Mouse (Mus musculus) urinary bladder, postnatal 25 days (tissue): Measurements from ENCODE around the gene Mnat1.

Source experiments
- DNase-seq: peaks from one replicate; pipeline ENCODE4 v3.0.0; 2022; ENCODE audit warnings: low spot score

Mnat1 gene

DNA sequence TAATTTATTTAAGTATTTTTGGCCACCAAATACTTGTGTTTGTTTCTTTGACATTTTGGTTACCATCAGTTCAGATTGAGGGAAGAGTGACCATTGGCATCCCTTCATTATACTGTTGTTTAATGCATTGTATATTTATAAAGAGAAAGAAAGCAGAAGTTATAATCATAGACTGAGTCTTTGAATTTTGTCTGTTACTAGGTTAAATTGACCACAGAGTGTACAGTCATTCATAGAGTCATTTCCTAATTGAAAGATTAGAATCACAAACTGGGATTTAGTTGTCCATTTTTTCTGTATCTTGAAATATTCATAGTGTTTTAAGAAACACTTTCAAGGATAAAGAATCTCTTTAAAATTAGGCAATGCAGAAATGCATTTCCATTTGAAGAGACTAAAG, 108.0 kb downstream of the Mnat1 start:
- no peak for DNase-seq

DNA sequence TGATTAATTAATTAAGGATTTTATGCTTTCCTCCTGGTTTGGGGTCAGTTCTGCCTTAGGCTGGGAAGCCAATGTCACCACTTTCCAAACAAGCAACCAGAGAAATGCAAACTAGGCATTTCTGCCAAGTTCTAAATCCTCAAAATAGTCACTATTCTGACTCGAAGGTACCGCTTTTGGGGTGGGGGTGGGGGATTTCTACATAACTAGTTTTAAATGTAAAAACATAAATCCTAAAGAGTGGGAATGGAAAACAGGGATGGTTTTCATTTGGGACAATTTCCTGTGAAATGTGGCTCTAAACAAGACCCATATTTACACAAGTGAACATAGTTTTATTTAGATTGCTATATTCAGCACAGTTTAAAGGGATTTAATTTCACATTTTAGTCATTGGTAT, 109.1 kb downstream of the Mnat1 start:
- DNase-seq = no peak

DNA sequence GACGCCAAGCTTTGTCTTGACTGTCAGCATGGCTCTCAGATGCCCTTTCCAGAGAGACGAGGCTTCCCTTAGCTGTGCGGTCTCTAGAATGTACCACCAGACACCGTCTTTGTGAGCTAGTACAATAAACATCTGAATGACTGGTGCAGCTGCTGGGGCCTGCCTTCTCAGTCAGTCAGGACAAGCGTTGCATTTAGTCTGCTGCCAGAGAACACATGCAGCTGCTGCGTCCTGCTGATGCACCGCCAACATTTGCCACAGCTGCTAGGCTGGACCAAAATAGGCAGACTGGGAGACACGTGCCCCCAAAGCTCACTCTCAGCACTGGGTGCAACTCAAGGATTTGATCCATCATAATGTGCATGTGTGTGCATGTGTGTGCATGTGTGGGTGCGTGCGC, 118.4 kb downstream of the Mnat1 start:
- no peak for DNase-seq

DNA sequence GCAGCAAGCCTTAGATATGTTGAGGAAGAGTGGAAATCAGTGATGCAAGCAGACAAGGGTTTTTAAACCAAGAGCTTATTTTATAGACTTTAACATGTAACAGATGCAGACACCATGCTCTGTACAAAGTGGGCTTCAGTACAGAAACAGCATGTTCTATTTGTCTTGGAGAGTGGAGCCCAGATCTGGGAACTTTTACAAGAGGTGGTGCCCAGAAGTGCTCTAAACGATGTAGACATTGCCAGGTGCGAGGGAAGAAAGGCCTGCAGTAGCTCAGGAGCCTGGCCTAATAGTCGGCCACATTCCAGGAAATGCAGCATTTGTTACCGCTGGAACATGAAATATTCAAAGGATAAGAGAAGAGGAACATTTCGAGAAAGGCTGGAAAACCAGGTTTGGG, 122.2 kb downstream of the Mnat1 start:
- DNase-seq = no peak

DNA sequence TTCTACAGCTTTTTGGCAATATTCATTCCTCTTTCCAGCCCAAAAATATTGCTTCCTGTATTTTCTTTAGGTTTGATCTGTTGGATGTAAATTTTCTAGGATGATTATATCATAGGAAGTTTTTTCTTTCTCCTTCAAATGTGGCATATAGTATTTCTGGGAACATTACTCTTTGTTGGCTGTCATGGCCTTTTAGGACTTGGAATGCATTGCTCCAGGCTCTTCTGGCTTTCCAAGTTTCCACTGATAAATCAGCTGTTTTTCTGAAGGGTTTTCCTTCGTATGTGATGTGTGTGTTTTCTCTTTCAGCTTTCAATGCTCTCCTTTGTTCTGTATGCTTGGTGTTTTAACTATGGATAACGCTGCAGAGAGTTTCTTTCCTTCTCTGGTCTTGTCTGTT, 131.5 kb downstream of the Mnat1 start:
- DNase-seq = no peak

DNA sequence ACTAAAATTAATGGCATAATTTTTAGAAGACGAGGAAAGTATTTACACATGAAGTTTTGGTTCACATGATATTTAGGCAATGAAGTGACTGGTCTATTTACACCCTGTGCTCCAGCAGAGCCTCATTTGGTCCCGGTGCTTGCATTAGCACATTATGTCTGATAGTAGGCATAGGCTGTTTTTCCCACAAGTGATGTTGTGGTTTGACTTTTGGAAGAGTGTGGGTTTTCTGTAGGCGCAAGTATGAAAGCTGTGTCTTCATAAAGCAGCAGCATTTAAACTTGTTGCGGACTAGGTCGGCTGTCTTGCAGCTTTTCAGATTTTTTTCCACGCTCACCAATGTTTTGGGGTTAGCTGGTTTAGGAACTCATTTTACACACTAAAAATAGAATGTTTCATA, 135.8 kb downstream of the Mnat1 start:
- DNase-seq = no peak

DNA sequence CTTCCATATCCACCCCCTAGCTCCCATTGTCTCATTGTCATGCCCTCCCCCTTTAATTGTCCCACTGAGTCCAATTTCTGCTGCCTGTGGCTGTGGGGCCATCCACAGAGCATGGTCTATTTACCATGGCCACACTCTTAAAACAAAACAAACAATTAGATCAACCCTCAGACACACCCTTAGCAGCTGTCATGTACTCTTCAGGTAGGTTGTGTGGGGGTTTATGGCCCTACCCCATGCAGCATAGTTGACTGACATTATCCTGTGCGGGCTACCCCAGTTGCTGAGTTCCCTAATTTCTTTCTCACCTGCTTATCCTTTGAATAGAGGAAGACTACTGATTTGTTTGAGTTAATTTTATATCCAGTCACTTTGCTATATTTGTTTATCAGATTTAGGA, 136.8 kb downstream of the Mnat1 start:
- no peak for DNase-seq

DNA sequence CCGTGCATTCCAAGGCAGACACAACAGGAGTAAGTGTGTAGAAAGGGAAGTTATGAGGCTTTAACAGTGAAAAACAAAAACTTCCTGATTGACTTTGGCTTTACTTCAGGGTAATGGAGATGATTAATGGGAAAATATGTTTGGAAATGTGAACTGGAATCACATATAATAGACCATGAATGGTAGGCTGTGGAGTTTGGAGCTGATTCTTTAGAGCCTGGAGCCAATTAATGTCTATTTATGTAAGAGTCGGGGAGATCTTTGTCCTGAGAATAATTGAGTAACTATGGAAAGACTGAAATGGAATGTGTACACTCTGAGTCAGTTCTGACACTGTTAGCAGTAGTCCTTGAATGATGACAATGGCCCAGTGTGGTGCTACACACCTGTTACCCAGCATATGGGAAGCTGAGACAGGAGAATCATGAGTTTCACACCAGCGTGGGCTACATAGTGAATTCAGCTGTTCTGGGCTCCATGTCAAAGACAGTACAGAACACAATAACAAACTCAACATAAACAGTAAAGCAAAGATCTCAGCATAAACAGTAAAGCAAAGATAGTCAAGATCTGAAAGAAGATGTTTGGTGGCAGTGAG, 142.0 kb downstream of the Mnat1 start:
- no peak for DNase-seq

DNA sequence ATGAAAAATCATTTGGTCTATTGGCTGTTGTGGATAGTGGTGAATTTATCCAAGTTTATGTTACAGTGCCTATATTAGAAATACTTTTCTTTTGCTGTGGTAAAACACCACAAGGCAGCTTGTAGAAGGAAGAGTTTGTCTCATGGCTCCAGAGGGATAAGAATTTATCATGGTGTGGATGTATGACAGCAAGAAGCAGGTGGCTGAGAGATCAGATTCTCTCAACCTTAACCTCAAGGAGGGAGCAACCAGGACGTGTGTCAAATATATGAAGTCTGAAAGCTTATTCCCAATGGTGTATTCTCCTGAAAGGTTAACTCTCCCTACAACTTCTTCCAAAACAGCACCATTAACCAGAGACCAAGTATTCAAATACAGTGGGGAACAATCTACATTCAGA, 143.1 kb downstream of the Mnat1 start:
- no peak for DNase-seq

DNA sequence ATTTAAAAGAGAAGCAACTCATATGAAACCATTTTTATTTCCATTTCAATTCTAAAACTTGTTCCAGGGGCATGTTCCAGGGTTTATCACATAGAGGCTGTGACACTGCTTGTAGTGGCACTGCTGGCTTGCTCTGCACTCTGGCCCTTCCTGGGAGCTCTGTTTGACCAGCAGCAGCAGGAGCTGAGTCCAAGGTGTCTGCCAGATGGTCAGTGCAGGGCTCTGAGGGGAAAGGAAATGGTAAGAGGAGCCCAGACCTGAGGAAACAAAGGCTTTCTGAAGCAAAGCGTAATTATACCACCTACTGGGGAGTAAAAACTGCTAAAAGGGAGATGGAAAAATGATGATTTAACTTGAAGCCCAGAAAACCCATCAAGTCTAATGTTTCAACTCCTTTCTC, 145.0 kb downstream of the Mnat1 start:
- no peak for DNase-seq

DNA sequence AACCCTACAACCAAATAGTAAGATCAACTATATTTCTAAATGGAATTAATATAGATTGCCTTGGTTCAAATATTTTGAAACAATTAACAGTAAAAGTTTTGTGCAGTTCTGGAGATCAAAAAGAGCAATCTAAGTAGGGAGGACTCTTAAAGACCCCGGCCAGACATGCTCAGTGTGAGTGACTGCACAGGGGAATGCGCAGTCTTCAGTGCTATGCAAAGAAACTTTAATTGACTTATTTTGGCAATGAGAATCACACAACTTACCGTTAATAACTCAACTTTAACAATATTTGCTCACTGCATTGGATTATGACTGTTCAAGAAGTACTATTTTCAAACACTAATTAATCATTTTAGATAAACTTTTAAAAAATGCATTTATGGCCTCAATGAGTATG, 146.0 kb downstream of the Mnat1 start:
- no peak for DNase-seq

DNA sequence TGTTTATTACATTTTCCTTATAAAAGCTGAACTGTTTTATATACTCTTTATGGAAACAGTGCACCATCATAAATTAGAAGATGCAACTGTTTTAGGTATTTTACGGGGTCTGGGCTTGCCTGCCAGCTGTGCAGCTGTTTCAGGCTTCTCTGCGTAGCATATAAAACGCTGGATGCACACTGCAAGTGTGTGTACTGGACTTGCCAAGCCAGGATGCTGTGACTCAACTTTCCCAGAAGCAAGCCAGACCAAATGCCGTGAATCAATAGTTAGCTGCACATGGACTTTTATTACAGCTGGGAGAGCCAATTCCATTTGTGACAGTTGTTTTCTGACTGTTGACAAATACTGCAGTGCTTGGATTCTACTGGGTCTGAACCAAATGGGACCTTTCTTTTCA, 146.4 kb downstream of the Mnat1 start:
- DNase-seq = no peak

DNA sequence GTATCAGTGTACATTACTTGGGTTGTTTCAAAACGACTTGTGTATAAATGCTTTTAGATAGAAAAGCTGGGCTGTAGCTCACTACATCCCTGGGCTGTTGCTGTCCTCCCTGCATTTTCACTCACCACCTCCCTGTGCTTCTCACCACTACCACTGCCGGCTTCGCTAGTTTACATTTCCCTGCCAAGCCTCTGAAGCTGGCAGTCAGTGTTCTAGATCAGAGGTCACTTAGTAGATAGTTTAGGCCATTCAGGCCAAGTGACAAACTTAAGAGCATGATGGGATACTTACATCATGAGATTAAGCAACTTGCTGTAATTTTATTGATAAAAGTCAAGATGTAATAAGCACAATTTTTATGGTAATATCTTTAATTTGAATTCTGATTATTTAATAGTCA, 151.4 kb downstream of the Mnat1 start:
- no peak for DNase-seq

DNA sequence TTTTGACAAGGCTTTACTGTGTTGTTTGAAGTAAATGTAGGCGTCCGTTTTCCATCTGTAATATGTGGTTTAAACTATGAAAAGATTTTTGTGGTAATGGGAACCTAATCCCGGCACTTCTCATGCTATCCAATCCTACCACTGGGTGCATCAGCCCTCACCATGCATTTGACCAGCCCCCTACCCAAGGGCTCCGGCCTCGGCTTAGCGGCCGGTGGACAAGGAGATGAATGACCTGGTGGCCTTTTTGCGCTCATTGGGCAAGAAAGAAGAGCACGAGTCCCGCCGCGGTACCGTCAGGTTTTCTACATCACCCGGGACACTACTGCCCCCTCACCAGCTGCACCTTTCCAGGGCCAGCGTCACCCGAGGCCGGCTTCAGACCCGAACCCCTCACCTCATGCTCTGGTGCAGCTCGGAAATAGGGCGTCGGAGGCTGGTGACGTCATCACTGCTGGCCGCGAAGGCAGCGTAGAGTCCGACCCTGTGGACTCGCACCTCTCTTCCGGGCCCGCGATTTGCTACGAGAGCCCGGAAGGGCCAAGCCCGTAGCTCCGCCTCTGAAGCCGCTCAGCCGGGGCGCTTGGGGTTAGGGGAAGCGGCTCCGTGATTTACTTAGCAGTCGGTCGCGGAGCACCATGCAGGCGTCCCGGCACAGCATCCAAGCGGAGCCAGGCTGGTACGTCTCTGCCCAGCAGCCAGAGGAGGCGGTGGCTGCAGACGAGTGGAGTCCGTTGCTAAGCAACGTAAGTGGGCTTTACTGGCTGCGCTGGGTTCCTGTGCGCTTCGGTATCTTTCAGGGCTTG, 163.0 kb downstream of the Mnat1 start, which contains the start of the genes Trmt5 and Slc38a6:
Trmt5 (minus strand) TSS at position 424 of the 806 bp plus-strand sequence.
Slc38a6 (plus strand) TSS at position 493 of the 806 bp plus-strand sequence.
- peak; percentile 84 for DNase-seq

DNA sequence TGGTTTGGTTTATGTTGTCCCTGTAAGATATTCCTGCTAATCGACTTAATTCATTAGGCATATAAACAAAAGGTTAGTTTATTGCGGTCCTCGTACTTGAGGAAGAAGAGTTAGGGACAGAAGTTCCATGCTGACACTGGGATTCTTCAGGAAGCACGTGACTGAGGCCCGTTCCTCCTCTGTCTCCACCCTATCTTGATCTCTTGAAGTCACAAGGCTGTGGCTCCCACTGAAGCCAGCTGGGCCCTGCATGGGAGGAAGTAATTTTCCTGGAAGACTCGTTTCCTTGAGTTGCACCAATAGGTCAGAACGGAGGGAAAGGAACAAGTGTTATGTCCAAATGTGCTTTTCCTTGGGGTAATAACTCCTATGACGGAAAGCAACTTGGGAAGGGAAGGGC, 164.1 kb downstream of the Mnat1 start:
- DNase-seq = no peak

DNA sequence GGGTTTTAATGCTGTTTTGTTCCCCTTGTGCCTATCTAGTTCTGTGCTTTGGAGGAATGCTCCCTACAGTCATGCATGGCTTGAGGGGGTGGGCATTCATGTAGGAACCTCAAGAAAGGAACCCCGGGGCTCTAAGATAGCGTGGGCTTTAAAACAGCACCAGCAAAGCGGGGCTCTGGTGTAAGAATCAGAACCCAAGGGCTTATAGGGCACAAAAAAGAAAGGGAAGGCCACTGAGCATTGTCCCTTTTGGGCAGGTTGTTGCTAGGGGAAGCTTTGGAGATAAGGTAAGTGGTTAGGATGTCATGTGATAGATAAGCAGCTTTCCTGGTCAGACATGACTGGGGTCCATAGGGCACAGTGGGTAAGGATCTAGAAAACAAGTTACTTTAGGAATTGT, 165.1 kb downstream of the Mnat1 start:
- no peak for DNase-seq

DNA sequence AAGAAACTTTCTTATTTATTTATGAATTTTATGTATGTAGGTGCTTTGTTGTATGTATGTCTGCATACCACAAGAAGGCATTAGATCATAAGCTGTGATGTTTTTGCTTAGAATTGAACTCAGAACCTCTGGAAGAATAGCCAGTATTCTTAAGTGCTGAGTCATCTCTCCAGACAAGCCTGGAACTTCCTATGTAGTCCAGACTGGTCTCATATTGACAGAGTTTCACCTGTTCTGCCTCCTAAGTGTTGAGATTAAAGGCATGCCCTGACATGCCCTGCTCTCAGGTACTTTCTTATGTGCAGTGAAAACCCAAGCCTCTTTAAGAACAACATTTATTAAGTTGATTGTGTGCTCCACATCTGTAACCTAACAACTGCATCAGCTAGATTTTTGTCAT, 171.4 kb downstream of the Mnat1 start:
- DNase-seq = no peak

DNA sequence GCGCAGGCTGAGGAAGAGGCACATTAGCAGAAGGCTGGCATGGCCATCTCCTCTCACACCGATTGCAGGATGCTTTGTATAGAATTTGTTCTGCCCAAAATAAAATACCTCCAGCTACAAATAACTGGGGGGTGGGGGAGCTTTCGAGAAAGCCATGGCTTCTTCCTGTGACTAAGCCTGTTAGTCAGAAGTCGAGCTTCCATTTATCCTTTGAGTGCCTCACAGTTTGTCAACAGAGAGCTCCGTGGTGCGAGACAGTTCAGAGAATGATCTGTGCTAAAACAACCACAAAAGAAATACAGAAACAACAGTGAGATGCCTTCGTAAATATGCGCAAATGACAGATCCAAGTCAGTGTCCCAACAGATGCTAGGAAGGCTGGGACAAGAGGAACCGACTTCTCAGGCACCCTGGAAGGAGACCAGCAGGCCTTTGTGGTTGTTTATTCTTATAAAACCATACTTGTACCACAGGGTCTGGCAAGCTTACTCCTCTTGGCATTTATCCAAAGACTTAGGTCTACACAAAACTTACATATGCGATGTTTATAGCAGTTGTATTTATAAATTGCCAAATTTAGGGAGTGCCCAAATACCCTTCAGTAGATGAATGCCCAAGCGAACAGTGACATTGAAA, 172.1 kb downstream of the Mnat1 start:
- no peak for DNase-seq

DNA sequence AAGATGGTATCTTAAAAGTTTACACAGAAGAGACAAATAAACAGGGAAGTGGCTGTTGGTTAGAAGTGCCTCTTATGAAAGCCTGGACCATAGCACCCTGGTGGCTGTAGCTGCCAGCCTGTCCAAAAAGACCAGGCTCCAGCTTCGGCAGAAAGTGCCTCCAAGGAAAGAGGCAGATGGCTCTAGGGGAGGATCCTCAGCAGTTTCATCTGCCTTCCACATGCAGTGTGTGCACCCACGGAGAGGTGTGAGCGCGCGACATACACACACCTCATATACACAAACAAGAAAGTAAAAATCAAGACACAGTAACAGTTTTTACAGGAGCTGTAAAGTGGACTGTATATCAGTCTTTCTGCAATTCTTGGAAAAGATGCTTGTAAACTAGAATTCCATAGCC, 175.1 kb downstream of the Mnat1 start:
- no peak for DNase-seq

DNA sequence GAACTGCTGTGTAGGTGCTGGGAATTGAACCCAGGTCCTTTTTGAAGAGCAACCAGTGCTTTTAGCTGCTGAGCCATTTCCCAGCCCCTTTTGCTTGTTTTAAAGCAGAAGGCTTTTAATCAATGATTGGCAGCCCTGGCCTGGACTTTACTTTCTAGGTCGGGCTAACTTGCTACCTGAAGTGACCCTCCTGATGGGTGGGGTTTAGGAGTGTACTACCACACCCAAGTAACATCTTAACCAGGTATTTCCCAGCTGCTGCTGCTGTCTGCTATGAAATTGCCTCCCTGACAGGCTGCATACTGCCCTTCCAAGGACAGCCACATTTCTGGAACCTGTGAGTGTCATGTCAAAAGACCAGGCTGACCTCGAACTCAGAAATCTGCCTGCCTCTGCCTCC, 177.0 kb downstream of the Mnat1 start:
- DNase-seq = no peak

DNA sequence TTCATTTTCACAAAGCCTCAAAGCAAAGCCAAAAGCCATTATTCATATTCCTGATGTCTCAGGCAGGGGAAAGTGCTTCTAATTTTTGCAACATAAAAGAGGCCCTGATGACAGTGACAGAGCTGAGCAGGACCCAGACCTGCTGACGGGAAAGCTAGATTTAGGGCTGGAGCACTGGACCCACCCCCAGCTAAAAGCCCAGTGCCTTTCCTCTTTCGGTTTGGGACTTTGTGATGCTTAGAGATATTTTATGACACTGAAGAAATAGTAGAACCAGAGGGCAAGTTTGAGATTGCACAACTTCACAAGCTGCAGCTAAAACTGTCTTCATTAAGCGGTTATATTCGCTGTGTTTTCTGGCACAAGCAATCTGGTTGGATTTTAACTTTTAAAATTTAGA, 181.1 kb downstream of the Mnat1 start:
- DNase-seq = no peak

DNA sequence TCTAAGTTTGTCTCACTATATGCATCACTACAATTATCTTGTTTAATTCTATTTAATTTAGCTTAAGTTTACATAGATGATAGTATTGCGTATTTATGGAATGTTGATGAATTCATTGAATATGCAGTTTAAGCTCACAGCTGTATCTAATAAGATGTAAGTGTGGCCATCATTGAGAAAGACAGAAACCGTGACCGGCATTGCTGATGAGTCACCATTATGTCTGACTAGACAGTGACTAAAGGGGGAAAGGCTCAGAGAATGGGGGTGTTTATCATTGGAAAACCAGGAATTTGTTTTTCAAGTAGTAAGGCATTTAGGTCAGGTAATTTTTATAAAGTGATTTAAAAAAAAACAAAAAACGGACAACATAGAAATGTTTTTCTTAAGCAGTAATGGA, 184.2 kb downstream of the Mnat1 start:
- DNase-seq = no peak

DNA sequence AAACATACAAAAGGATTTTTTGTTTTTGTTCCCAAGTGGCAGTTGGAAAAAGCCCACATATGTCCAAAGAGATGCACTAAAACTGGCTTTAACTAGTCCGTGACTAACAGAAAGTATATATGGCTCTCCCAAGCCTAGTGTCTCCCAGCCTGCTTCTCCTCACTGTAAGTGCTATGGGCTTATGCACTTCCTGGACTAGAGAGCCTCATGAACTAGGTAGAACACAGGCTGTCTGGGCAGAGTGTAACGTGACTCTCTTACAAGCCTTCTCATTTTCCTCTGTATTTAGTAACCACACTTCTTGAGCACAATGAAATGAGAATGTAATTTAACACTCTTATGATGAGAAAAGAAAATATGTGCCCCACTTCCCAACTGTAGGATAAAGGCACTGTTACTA, 185.2 kb downstream of the Mnat1 start:
- no peak for DNase-seq
